Mouse (Mus musculus): ENCODE results near the gene Plekhf1. TPM values are rescaled to one million over a fixed set of nuclear protein-coding genes. Genes with fewer than 3 reads are reported as not detected.

The Plekhf1 gene
- total RNA-seq (2015) (0.43 and 0.74 TPM in 2 replicates), total RNA-seq (2017) (1.0 and 1.3 TPM in 2 replicates)

DNA sequence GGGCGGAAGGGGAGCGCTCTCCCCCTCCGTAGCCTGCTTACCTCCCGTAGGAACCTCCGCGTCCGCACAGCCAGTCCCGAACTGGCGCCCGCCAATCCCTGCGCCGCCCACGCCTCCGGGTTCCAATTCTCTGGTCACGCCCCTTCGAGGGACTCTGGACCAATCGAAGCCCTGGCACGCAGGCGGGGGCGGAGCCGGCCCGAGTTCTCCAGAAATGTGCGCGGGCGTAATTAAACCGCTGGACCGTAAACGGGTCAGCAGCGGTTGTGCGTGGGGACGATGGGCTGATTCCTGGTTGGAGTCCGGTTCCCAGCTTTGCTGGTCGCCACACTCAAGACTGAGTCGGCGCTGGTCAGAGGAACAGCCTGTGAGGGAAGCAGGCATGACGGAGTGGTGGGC, at the start of gene Plekhf1:
Gene Plekhf1 (minus strand): TSS at position 117 of the 399 bp plus-strand sequence.
- peak; percentile 96 for ATAC-seq (ENCODE audit: poor library complexity, severe bottlenecking)

DNA sequence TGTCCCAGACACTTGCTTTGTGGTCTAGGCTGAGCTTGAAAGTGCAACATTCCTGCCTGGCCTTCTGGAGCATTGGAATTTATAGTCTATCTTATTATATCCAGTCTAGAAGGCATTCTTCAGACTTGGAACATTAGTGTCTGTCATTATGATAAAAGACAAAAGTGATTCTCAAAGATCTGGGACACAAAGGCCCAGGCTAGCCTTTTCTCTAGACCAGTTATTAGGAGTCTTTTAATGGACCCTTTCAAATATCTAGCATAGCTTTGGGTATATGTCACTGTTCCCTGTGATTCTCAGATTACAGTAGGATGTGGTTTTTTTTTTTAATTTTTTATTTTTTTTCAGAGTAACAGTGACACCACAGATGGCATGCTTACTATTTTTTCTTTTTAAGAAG, 44.7 kb upstream of the Plekhf1 start:
- ATAC-seq (ENCODE audit: poor library complexity, severe bottlenecking), result no peak

DNA sequence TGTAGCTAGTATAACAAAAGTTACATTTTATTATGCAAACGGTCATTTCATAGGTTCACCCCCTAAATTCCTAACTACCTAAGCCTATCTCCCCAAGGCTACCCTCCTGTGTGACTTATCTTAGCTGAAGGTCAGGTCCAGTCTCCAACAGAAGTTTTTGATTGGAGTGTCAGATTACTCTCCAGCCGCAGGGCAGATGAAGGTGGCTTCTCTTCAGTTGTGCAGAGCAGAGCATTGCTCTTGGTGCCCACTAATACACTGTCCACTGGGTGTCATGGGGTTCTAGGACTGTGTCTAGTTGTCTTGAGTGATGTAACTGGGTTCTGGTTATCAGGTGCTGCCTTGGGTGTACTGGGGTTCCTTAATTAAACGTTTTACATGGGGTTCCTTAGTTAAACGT, 44.0 kb upstream of the Plekhf1 start:
- no peak for ATAC-seq (ENCODE audit: poor library complexity, severe bottlenecking)

DNA sequence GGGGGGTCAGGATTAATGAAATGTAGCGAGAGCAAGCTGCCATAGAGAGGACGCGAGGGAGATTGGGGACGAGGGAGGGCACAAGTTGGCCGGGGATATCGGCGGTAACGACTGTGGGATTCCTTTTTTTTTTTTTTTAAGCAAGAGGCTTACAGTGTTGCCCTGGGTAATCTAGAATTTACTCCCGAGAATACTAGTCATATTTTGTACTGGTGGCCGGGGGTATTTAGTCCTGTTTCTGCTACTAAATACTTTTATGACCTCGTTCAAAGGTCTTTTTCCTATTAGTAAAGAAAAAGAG, 43.6 kb upstream of the Plekhf1 start:
- ATAC-seq (ENCODE audit: poor library complexity, severe bottlenecking), result no peak; the same call in 1 of the 2 replicates

DNA sequence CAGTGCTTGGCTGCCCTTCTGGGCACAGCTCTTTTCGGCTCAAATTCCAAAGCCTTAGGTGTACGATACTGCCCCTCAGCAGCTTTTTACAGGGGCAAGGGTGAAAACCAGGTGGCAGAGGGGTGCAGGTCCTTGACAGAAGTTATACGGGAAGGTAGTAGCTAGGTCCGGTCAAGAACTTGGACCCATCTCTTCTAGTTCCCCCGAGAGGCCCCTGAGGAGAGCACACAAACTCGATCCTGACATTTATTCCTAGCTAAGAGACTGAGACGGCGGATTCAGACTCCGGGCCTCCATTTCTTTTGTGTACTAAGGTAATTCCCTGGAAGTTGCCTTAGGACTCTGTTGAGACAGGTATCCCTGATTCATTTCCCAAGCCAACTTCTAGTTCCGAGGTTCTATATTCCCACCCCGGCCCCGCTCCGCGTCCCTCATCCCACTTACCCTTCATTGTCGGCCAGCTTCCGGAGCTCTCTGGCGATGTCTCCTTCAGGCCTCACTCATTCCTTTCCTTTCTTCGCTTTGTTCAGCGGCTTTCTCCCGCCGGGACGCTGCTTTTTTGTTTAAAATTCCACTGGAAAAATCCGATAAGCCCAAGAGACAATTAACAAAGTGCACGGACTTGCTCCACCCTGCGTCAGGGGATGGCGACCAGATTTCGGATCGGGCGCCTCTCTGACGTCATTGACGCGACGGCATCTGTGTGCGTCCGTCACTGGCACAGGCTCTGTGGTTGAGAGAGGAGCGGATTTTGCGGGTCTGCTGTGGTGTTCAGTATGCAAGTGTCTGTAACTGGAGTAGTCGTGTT, 43.1 kb upstream of the Plekhf1 start, which contains the start of gene Pop4:
Gene Pop4 (minus strand): TSS at position 721 of the 808 bp plus-strand sequence.
- ATAC-seq (ENCODE audit: poor library complexity, severe bottlenecking), result peak; percentile 96

DNA sequence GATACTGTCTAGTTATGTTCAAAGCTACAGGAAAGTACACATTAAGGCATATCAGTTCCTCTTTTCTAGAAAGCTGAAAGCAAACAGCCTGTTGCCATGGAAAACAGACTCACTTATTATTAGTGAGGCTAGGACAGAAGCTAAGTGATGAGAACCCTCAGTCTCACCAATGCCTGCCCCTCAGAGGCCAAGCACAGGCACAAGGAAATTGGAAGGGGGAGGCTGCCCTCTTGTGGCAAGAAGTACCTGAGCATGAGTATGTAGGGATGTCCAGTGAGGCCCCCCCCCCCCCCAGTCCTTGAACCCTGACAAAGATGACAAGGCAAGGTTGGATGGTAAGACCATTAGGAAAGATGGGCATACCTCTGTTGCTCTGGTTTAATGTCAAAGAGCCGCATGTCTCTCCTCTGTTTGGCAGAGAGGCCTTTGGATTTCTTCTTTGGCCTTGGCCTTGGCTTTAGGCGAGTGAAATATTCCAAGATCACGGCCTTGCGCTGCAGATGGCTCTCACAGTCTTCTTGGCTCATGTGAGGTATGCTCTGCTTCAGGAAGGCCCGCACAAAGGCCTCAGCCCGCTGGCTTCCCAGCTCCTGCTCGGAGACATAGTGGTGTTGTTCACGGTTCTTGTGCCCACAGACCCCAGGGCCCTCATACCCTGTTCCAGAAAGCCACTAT, 39.3 kb upstream of the Plekhf1 start:
- ATAC-seq (ENCODE audit: poor library complexity, severe bottlenecking), result peak; percentile 50

DNA sequence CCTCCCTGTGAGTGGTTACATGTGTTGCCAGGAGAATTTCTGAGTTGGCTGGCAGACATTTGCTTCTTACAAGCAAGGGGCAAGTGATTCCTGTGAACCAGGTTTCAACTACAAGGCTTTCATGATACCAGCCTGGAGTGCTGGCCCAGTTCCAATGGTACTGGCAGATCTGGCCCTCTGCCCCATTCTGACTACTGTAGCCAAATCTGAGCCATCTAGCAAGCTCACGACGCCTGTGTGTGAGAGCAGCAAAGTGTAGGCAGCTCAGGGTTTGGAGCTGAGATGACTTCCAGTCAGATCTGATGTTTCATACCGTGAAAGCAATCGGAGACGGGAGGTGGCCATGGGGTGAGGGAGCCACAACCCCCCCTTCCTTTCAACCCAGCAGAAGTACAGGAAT, 34.6 kb upstream of the Plekhf1 start:
- no peak for ATAC-seq (ENCODE audit: poor library complexity, severe bottlenecking)

DNA sequence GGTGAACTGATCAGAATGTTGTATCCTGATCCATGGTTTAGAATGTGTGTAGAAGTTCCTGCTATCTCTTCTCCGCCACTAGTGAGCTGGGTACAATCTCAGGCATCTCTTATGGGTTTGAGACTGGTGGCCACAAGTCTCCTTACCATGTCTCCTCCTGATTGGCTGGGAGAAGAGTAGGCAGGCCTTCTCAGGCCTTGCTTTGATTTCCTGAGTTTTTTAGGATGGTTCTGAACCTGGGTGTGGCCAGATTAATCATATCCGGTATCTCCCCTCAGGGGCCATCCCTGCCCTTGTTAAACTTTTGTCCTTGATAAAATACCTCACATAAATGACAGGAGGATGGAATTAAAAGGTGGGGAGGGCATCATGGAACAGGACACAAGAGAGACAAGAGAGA, 31.8 kb upstream of the Plekhf1 start:
- no peak for ATAC-seq (ENCODE audit: poor library complexity, severe bottlenecking)

DNA sequence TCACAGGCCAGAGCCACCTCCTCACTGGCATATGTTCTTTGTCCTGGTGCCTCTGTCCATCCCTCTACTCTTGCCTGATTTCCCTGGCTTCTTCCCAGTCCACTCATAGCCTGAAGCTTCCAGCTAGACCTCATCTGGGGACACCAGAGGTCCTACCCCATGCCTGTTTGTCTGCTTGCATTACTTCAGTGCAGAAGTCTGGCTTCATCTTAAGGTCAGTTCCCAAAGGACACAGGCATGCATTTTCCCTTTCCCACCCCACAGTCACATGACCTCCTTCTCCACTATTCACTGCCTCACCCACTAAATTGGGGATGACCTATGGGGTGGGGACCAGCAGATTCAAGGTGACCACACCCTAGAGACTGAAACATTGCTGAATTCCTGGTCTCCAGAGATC, 25.6 kb upstream of the Plekhf1 start:
- ATAC-seq (ENCODE audit: poor library complexity, severe bottlenecking), result no peak

DNA sequence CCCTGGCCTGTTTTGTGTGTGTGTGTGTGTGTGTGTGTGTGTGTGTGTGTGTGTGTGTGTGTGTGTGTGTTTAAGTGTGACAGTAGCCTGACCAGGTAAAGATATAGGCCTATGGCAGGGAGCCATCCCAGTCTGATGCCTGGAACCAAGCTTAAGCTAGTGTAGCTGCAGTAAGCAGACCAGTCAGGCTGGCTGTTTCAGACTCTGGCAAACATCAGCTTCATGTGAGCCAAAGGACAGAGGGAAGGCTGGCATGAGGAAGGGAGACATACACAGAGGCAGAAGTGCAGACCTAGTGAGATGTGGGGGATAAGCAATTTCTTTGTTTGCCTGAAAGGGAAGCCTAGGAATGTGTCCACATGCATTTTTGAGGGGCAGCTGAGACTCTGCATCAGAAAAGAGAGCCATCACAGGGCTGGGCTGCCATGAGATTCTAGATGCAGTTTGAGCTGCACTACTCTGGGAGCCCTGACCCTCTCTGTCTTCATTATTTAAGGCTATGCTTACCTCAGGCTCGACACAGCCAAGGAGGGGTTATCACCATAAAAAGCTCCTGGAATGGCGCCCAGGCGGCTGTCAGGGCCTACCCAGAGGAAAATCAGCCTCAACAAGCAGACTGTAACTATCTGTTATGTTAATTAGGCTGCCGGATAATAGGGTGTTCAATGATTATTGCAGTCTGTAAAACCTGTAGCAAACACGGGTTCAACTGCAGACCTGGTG, 23.8 kb upstream of the Plekhf1 start:
- ATAC-seq (ENCODE audit: poor library complexity, severe bottlenecking), result no peak

DNA sequence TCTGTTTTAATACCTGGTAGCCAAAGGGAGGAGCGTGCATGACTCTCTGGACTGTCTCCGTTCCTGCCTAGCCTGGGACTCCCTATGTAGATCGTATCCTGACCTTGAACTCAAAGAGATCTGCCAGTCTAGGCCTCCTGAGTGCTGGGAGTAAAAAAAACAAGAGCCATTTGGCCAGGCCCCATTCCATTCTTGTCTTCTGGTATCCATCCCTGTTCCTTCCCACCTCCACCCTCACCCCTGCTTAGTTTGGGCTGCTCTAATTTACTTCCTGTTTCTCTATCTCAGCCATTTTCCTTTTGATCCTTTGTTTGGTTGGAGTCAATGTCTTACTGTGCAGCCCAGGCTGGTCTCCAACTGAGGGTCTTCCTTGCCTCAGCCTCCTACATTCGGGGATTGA, 14.6 kb upstream of the Plekhf1 start:
- no peak for ATAC-seq (ENCODE audit: poor library complexity, severe bottlenecking)

DNA sequence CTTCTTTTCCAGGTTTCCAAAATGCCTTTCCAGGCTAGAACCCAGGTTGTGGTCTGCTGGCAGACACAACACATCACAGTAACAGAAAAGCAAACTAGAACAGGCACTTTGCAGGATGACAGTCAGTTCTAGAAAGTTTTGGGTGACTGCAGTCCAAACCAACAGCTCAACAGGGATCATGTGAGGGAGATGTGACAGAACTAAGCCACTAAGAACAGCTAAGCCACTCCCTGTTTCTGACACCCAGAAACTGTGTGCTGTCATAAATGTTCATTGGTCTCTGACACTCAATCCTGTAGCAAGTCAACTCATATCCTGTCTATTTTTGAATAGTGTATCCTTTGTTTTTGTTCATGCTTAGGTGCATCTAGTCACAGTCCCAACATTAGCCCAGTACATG, 9.3 kb upstream of the Plekhf1 start:
- no peak for ATAC-seq (ENCODE audit: poor library complexity, severe bottlenecking)

DNA sequence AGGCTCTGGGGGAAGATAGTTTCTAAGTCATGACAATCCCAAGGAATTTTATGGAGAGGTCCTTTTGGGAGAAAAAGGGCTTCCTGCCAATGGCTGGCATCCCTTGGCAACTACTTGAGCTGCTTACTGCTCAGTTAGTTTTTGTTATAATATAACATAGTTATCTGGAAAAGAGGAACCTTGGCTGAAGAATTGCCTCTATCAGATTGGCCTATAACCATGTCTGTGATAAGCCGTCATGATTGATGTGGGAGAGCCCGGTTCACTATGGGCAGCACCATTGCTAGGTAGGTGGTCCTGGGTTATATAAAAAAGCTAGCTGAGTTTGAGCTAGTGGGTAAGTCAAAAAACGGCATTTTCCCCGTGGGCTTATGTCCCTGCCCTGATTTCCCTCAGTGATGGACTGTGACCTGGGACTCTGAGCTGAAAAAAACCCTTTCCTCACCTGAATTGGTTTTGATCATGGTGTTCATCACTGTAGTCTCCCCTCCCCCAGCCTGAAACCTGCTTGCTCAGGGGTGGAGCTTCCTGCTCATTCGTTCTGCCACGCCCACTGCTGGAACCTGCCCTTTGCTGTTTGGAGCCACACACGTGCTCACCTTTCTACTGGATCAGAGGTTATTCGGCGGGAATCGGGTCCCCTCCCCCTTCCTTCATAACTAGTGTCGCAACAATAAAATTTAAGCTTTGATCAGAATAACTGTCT, 8.7 kb upstream of the Plekhf1 start:
- ATAC-seq (ENCODE audit: poor library complexity, severe bottlenecking), result no peak

DNA sequence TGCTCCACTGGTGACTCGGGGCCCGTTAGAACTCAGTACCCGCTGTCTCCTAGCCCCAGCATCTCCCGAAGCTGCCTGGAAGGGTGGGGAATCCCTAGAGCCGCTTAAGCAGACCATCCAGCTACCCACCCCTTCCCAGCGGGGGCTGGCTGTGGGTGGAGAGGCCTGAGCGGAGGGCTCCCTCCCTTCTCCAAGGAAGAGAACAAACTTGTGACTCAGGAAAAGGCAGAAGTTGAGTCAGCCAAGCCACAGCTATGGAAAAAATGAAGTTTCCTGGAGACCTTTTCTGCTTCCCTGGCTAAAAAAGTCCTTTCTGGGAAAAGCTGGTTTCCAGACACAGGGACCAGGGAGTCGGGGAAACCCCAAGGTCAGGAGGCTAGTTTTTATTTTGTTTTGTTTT, 2.5 kb upstream of the Plekhf1 start:
- ATAC-seq (ENCODE audit: poor library complexity, severe bottlenecking), result no peak

DNA sequence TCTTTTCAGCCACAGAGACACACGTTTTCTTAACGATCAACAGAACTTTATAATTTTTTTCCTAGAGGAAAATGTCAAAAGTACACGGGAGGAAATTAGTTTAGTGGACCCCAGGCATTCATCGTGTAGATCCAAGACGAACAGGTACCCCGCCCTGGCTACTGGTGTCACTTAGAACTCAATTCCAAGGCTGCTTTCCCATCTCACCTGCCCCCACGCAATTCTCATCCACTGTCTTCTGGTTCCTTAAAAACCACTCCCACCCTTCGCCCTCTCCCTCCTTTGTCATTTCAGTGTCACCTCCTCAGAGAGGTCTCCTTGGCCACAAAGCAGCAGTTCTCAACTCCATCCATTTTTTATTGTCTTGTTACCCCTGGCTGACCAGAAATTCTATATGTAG, 513 bp upstream of the Plekhf1 start:
- no peak for ATAC-seq (ENCODE audit: poor library complexity, severe bottlenecking)

DNA sequence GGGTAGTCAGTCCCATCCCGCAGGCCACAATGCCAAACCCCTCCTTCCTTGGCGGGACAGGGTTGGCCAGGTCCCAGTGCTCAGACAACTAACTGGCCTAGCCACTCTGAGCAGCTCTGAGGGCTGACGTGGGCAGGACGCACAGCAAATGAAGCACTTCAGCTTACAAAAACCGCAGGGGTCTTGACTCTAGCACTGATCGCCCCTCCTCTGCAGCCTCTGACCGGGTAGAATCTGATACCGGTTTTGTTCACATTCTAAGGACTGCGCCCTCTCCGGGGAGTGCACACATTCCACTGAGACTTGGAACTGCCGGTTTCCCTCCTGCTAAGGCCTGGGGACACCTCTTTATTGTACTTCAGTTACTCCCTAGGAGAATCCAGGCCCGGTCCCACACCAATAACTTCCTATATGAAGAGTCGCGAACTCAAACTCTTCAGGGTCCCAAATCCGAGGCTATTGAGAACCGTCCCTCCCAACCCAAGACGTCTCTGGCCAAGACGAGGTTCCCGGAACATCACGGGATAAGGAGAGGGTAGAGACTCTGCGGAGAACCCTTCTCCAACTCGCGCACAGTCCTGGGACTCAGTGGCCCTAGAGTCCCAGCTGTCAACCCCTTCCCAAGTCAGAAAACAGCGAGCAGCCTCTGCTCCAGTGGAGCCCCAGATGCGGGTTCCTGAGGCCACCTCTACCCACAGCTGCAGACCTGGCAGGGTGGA, 476 bp downstream of the Plekhf1 start:
- peak; percentile 44 for ATAC-seq (ENCODE audit: poor library complexity, severe bottlenecking)

DNA sequence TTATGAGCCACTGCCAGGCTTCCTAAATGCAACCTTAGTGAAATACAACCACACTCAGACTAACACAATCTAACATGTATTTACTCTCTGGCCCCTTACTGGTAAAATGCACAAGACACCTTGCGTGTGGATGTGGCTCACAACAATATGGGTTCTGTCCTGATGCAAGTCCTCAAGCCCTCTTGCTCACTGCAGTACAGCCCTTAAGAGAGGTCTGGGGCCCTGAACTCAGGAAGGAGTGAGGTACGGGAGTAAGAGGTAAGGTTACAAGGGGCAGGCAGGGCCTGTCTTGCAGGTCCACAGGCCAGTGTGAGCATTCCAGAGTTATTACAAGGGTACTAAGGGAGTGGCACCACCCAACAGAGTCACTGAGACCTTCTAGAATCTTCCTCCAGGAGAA, 1.6 kb downstream of the Plekhf1 start:
- ATAC-seq (ENCODE audit: poor library complexity, severe bottlenecking), result no peak

DNA sequence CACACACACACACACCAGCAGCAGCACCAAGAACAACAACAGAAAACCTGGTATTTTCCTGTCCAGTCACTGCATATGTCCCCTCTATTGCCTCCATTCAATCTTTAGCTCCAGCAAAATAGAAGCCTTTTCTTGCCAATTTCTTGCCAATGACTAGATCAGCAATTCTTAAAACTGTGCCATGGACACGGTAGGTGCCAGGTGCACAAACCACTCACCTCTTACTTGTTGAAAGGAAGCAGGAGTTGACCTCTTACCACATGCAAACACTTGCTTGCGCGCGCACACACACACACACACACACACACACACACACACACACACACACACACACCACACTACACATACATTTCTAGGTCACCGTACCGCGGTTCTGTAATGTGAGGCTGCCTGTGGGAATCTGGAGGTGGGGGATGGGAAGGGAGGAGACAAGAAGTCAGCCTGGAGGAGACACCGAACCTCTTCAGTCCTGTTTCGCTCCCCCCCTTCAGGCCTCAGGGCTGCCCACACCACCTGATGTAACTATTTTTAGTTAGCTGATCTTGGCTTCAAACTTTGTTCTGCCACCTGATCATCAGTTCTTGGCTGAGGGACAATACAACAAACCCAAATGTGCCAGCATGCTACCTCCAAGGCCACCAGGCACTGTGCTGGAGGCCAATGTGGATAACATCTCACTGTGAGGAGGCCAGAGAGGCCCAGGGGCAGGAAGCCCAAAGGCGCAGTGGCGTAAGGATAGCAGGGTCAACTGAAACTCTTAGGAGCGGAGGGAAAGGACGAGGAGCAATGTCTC, 3.0 kb downstream of the Plekhf1 start:
- ATAC-seq (ENCODE audit: poor library complexity, severe bottlenecking), result no peak

DNA sequence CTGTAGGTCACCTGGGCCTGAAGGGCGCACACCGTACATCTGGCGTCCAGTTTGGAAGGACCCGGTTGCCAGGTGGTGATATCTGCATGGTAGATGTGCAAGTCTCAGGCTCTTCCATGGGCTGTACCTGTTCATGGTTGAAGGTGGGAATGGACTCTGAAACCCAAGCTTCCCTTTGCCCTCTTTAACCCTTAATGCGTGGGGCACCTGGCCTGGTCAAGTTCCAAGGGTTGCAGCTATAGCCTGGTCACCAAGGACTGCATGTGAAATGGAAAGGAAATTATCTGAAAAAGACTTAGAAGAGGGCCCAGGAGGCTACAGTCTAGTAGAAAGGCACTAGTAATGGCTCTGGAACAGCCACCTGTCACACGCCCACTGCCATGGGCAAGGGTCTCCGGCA, 7.0 kb downstream of the Plekhf1 start:
- ATAC-seq (ENCODE audit: poor library complexity, severe bottlenecking), result no peak

DNA sequence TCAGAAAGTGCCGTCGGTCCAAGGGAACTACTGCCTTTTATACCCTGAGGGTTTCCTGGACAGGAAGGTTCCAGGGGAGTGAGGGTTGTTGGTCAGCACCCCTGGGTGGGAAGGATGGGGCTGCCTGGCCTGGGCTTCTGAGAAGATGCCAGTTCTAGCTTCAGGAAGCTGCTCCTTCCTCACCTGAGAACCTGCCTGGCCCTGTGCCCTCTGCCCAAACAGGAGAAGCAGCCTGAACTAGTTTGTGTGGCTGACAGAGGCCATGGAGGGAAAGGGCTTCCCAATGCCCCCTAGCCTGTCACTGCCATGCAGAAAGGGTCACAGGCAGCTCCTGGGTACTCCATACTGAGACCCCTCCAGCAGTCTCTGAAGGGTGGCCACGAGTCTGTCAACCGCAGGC, 8.3 kb downstream of the Plekhf1 start:
- ATAC-seq (ENCODE audit: poor library complexity, severe bottlenecking), result no peak
